Mouse (Mus musculus) hindbrain, embryonic 12.5 days (tissue): ENCODE measurements at regions not wholly inside any gene's neighbourhood (a gene's known extent, or its start where the extent isn't known, plus 50 kb on each side); places are given as distances from the start of the nearest gene placed in this dataset.
A peak's percentile ranks its signal among the peaks of the same experiment; 100 is the strongest.

Experiments
- ATAC-seq: fragments of 200-750 bp; cut with Nextera tagmentation; 2 replicates; pipeline ENCODE4 v1.8.0; 2017; ENCODE audit warnings: moderate TSS enrichment; ENCODE audit not compliant: low FRiP score
- H3K27ac ChIP-seq: fragments of 300-500 bp; sonication (generic); 2 replicates; pipeline ENCODE4 v1.5.1; 2016; ENCODE audit warnings: mild to moderate bottlenecking
- H3K27me3 ChIP-seq: fragments of 300-500 bp; sonication (generic); 2 replicates; pipeline ENCODE4 v1.6.1; 2016; ENCODE audit warnings: mild to moderate bottlenecking
- H3K36me3 ChIP-seq: fragments of 300-500 bp; sonication (generic); 2 replicates; pipeline ENCODE4 v1.6.1; 2016; ENCODE audit warnings: mild to moderate bottlenecking
- H3K4me1 ChIP-seq: fragments of 300-500 bp; sonication (generic); 2 replicates; pipeline ENCODE4 v1.6.1; 2016
- H3K4me2 ChIP-seq: fragments of 300-500 bp; sonication (generic); replicated peaks from 2 replicates; pipeline ENCODE4 v1.6.1; 2016; ENCODE audit warnings: mild to moderate bottlenecking
- H3K4me3 ChIP-seq: fragments of 300-500 bp; sonication (generic); 2 replicates; pipeline ENCODE4 v1.5.1; 2016; ENCODE audit warnings: mild to moderate bottlenecking
- H3K9ac ChIP-seq: fragments of 300-500 bp; sonication (generic); 2 replicates; pipeline ENCODE4 v1.6.1; 2016; ENCODE audit warnings: mild to moderate bottlenecking, moderate library complexity
- H3K9me3 ChIP-seq: fragments of 300-500 bp; sonication (generic); replicated peaks from 2 replicates; pipeline ENCODE4 v1.6.1; 2016; ENCODE audit warnings: mild to moderate bottlenecking
- WGBS: fragments of 180-500 bp; shearing (Covaris S2); methylation state at CpG from one replicate; pipeline ENCODE4 v1.1.7; 2016; 5-methylcytosine and 5-hydroxymethylcytosine counted together

DNA sequence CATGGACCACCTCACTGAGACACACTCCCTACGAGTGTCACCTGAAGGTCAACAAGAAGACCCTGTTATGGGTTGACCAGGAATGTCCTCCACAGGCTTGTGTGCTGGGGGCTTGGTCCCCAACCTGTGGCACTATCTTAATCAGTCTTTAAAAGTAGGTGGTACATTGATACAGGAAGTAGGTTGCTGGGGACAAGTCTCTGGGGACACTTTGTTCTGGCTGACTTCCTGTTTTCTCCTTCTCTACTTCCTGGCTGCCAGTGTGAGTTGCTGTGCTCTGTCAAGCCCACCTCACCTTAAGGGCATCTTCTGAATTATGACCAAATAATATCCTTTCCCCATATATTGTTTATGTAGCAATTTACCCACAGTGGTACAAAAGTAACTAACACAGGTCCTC is 96.1 kb downstream of the Cct6b start:
- H3K9me3 ChIP-seq = no peaks in the 10 kb centered on the region
- H3K27me3 ChIP-seq = no peaks in the 10 kb centered on the region; the same call in 1 of the 2 replicates
- WGBS = 89% methylated on average over 1 of the region's 1 CpGs
- no peak overlapping the region for H3K4me2 ChIP-seq
- no peak for ATAC-seq
- H3K36me3 ChIP-seq = no peaks in the 10 kb centered on the region
- no peak overlapping the region for H3K4me3 ChIP-seq
- H3K4me1 ChIP-seq = no peaks in the 10 kb centered on the region
- no peak overlapping the region for H3K27ac ChIP-seq
- H3K9ac ChIP-seq = no peak overlapping the region

DNA sequence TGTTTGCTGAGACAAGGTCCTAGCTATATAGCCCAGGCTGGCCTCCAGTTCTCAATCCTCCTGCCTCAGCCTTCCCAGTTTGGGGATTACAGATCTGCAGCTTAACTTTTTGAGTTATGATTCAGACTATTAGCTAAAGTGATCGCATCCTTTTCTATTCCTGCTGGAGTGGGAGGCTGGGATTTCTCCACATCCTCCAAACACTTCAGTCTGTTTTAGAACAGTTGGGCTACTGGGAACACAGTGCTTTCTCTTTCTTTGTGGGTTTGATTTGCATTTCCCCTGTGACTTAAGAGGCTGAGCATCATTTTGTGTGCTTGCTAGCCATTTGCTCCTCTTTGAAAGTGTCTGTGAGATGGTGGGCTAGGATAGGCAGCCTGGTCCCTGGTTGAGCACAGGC is 100.0 kb downstream of the Cct6b start:
- 95% methylated on average over 1 of the region's 1 CpGs for WGBS

DNA sequence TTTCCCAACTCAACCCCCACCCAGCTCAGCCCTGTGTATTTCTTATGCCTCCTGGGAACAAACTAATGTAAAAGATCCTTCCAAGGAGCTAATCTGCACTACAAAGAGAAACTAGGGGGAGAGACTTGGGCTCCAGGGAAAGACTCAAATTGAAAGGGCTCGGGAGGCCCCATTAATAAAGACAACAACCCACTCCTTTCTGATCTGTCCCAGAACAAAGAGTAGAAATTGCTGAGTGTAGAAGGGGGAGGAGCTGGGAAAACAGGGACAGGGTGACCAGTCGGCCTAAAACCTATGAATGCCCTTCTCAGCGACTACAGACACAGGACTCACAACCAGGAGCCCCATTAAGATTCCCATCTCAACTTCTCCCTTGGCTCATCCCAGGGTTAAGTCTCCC is 102.0 kb downstream of the Cct6b start:
- no peak for ATAC-seq
- Histone ChIP-seq H3K9ac (no peak overlapping the region), H3K9me3 (no peaks in the 10 kb centered on the region), H3K4me1 (peaks cover 6% of the 10 kb centered on the region), H3K4me2 (no peak overlapping the region), H3K27me3 (no peaks in the 10 kb centered on the region; the same call in 1 of the 2 replicates), H3K36me3 (no peaks in the 10 kb centered on the region), H3K4me3 (no peak overlapping the region), H3K27ac (no peak overlapping the region)
- 9% methylated on average over 3 of the region's 3 CpGs for WGBS

More for the DNA sequence above, 100.0 kb downstream of the Cct6b start:
- Histone ChIP-seq H3K4me1 (peaks cover 6% of the 10 kb centered on the region), H3K9ac (no peak overlapping the region), H3K36me3 (no peaks in the 10 kb centered on the region), H3K27me3 (no peaks in the 10 kb centered on the region; the same call in 1 of the 2 replicates), H3K4me3 (no peak overlapping the region), H3K27ac (no peak overlapping the region), H3K9me3 (no peaks in the 10 kb centered on the region), H3K4me2 (no peak overlapping the region)
- ATAC-seq = no peak

DNA sequence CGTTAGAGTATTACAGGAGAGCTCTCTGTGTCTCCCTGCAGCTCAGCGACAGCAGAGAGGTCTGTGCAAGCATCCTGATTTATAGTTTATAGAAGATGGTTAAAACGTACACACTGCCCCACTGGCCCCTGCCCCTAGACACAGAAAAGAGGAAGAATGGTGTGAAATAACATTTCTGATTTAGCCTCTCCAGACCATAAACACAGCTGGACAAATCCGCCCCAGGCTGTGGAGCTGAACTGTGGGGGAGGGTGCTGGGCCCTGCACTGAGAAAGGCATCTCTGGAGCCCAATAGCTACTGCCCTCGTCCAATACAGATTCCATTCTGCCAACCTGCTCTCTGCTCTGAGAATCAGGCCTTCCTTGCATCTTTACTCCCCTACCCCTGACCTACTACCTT is 112.4 kb downstream of the Cct6b start:
- Histone ChIP-seq H3K27me3 (no peaks in the 10 kb centered on the region), H3K9me3 (no peaks in the 10 kb centered on the region), H3K27ac (no peak overlapping the region), H3K4me3 (no peak overlapping the region), H3K4me1 (peaks cover 12% of the 10 kb centered on the region), H3K36me3 (no peaks in the 10 kb centered on the region), H3K9ac (no peak overlapping the region), H3K4me2 (no peak overlapping the region)
- no peak for ATAC-seq
- WGBS = 36% methylated on average over 5 of the region's 5 CpGs

DNA sequence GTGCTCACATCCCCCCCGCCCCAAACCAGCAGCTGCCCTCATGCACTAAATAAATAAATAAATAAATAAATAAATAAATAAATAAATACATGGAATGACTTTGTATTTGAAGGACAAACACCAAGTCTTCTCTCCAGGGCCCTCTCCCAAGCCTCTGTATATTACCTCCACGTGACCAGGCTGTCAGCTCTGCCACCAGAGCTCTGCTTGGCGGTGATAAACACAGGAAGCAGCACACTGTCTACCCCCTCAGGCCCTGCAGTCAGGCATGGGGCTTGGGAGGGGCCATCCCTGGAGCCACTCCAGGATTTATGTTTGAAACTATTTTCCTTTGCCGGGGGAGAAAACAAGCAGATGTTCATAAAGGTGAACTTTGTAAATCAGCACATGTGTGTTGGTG is 125.6 kb downstream of the Cct6b start:
- H3K9ac ChIP-seq = no peak overlapping the region
- H3K9me3 ChIP-seq = no peaks in the 10 kb centered on the region
- H3K4me3 ChIP-seq = no peak overlapping the region
- WGBS = 69% methylated on average over 4 of the region's 4 CpGs
- H3K27ac ChIP-seq = no peak overlapping the region
- no peaks in the 10 kb centered on the region for H3K27me3 ChIP-seq
- H3K4me1 ChIP-seq = 0 out of 2 replicates have a peak, but pooled peaks cover 3% of the 10 kb centered on the region
- no peaks in the 10 kb centered on the region for H3K36me3 ChIP-seq
- no peak overlapping the region for H3K4me2 ChIP-seq
- ATAC-seq = no peak

DNA sequence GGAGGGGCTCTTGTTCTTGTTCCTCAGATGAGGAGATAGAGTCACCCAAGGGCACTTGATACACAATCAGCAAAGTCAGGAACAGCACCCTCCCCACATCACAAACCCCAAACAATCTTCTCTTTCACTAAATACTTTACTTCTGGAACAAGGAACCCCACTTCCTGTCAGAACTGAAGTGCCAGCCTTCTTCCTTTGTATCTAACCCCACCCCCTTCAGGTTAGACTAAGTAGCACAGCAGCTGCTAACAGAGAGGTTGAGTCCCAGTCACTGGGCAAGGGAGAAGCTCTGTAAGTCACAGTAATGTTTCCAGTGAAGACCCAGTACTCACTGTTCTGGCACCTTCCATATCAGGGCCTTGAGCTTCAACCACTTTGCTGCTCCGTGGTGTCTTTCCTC is 131.9 kb downstream of the Cct6b start:
- H3K4me3 ChIP-seq = no peak overlapping the region
- WGBS = 96% methylated on average over 1 of the region's 1 CpGs
- H3K4me1 ChIP-seq = peaks cover 8% of the 10 kb centered on the region; the same call in 1 of the 2 replicates
- no peak for ATAC-seq
- H3K27me3 ChIP-seq = no peaks in the 10 kb centered on the region
- H3K27ac ChIP-seq = no peak overlapping the region
- H3K4me2 ChIP-seq = no peak overlapping the region
- H3K9ac ChIP-seq = no peak overlapping the region
- H3K36me3 ChIP-seq = no peaks in the 10 kb centered on the region
- no peaks in the 10 kb centered on the region for H3K9me3 ChIP-seq

DNA sequence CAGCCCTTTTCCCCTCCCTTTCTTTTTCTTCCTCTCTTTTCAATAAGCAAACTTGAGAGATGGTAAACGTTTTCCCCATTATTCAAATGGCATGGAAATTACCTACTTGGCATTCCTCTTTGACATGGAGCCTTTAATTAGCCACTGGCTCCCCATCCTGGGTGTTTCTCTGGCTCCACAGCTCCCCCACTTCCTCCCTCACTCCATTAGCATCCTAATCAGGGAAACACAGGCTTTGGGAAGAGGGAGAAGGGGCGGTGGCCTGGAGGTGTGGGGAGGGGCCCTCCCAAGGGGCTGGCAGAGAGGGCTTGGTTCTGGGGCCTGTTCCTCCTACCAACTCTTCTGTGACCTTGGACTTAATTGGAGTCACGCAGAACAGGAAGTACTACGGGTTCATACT is 132.7 kb downstream of the Cct6b start:
- WGBS = 15% methylated on average over 4 of the region's 4 CpGs
- Histone ChIP-seq H3K9ac (no peak overlapping the region), H3K36me3 (no peaks in the 10 kb centered on the region), H3K27me3 (no peaks in the 10 kb centered on the region), H3K4me1 (peaks cover 11% of the 10 kb centered on the region; the same call in 1 of the 2 replicates), H3K4me2 (no peak overlapping the region), H3K9me3 (no peaks in the 10 kb centered on the region), H3K4me3 (no peak overlapping the region), H3K27ac (0 out of 2 replicates have a peak overlapping the region, but pooled peaks have one; percentile 36)
- ATAC-seq = peak; percentile 82

DNA sequence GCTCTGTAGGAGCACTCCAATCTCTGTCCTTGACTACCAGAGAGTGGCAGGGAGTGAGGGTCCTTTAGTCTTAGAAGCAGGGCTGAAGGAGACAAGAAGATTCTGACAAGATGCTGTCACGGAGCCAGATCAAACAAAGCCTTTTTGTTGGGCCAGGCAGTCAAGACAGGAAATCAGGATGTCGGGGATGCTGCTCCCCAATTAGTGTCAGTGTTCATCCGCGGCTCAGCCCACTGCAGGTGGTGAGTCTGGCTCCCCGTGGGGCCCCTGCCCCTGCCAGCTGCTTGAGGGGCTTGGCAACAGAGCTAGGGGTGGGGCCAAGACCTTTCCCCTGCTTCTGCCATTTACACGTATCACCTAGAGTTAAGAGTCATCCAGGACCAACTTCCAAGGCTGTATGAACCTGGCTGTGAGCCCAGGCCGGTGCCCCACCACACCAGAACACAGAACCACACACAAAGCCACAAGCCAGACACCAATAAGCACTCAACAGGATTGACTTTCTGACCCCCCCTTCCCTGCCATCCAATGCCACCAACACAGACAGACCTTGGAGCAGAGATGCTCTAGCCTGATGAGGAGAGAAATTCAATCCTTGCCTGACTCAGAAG is 137.5 kb downstream of the Cct6b start:
- no peak overlapping the region for H3K9ac ChIP-seq
- WGBS = 29% methylated on average over 7 of the region's 7 CpGs
- H3K9me3 ChIP-seq = no peaks in the 10 kb centered on the region
- ATAC-seq = no peak
- no peaks in the 10 kb centered on the region; the same call in 1 of the 2 replicates for H3K27me3 ChIP-seq
- H3K36me3 ChIP-seq = no peaks in the 10 kb centered on the region
- peaks cover 6% of the 10 kb centered on the region; the same call in 1 of the 2 replicates for H3K4me1 ChIP-seq
- no peak overlapping the region for H3K4me2 ChIP-seq
- no peak overlapping the region for H3K4me3 ChIP-seq
- no peak overlapping the region for H3K27ac ChIP-seq

DNA sequence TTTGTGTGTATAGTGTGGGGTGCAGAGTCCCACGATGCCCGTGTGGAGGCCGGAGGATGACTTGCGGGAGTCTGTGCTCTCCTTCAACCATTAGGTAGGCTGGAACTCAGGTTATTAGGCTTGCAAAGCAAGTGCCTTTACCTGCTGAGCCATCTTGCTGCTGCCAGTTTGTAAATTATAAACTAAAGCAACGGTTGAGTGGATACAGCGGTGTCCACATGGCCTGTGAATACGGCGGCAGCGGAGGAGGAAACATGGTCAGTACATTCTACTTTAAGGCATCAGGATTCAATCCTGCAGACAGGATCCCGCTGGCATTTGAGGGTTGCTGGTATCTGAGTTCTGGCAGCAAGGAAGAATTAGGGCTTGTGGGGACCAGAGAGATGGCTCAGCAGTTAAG is 143.1 kb downstream of the Cct6b start:
- ATAC-seq = no peak
- Histone ChIP-seq H3K9me3 (no peaks in the 10 kb centered on the region), H3K27ac (no peak overlapping the region), H3K4me2 (no peak overlapping the region), H3K27me3 (peaks cover 4% of the 10 kb centered on the region; the same call in 1 of the 2 replicates), H3K4me1 (0 out of 2 replicates have a peak, but pooled peaks cover 6% of the 10 kb centered on the region), H3K9ac (no peak overlapping the region), H3K4me3 (no peak overlapping the region), H3K36me3 (no peaks in the 10 kb centered on the region)
- WGBS = 91% methylated on average over 10 of the region's 10 CpGs

DNA sequence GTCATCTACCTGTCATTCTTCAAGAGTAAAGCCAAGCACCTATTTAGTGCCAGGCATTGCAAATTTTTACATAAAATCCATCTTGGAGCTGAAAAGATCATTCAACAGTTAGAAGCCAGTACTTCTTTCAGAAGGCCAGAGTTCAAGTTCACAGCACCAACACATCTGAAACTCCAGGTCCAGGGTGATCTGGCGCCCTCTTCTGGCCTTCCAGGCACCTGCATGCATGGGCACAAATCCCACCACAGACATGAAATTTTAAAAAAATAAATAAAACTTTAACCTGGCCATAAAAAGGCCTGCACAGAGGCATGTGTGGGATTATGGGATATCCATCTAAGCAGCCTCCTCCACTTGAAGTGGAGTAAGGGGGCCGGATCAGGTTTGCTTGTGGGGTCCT is 144.7 kb downstream of the Cct6b start:
- H3K4me3 ChIP-seq = no peak overlapping the region
- no peak overlapping the region for H3K27ac ChIP-seq
- no peaks in the 10 kb centered on the region for H3K36me3 ChIP-seq
- H3K9me3 ChIP-seq = no peaks in the 10 kb centered on the region
- 0 out of 2 replicates have a peak, but pooled peaks cover 4% of the 10 kb centered on the region for H3K27me3 ChIP-seq
- ATAC-seq = no peak
- 0 out of 2 replicates have a peak, but pooled peaks cover 6% of the 10 kb centered on the region for H3K4me1 ChIP-seq
- 75% methylated on average over 2 of the region's 2 CpGs for WGBS
- H3K9ac ChIP-seq = no peak overlapping the region
- no peak overlapping the region for H3K4me2 ChIP-seq

DNA sequence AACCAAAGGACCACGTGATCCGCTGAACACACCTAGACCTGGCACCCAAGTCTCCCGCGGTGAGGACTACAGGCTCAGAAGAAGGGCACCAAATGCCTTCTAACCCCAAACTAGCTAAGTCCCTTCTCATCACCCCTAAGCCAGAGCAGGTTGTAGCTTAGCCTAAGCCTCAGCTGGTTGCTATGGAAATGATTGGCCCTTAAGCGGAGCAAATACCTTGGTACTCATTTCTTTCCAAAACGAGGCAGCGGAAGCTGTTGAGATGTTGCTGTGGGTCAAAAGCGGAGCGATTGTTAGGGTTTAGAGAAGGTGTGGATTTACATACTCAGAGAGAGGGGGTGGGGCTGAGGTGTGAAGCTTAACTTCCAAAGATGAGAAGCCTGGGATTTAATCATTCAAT is 145.7 kb downstream of the Cct6b start:
- 0 out of 2 replicates have a peak, but pooled peaks cover 4% of the 10 kb centered on the region for H3K27me3 ChIP-seq
- ATAC-seq = no peak
- WGBS = 5% methylated on average over 9 of the region's 9 CpGs
- H3K9ac ChIP-seq = no peak overlapping the region
- H3K4me3 ChIP-seq = no peak overlapping the region
- 0 out of 2 replicates have a peak, but pooled peaks cover 6% of the 10 kb centered on the region for H3K4me1 ChIP-seq
- peak overlapping the region; percentile 1; the same call in 1 of the 2 replicates for H3K4me2 ChIP-seq
- H3K9me3 ChIP-seq = no peaks in the 10 kb centered on the region
- H3K27ac ChIP-seq = no peak overlapping the region
- no peaks in the 10 kb centered on the region for H3K36me3 ChIP-seq

DNA sequence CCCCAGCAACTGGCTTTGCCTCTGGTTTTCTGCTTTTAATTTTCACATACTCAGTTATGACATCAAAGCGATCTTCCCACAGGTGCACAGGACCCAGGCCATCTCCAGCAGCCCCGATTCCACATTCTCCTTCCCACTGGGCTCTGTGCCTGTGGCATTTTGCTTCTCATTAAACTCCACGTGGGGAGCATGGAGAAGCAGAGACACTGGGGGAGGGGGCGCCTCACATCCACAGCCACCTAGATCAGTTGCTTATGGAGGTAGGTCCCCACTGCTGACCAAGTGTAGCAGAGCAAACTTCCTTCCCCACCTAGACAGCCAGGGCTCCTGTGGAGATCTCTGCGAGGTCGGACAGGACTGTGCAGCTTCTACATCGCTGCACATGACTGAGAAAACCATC is 147.3 kb downstream of the Cct6b start:
- no peak for ATAC-seq
- H3K4me2 ChIP-seq = no peak overlapping the region
- 0 out of 2 replicates have a peak, but pooled peaks cover 4% of the 10 kb centered on the region for H3K27me3 ChIP-seq
- H3K4me1 ChIP-seq = 0 out of 2 replicates have a peak, but pooled peaks cover 6% of the 10 kb centered on the region
- 54% methylated on average over 7 of the region's 7 CpGs for WGBS
- no peaks in the 10 kb centered on the region for H3K36me3 ChIP-seq
- H3K4me3 ChIP-seq = no peak overlapping the region
- no peak overlapping the region for H3K9ac ChIP-seq
- no peaks in the 10 kb centered on the region for H3K9me3 ChIP-seq
- H3K27ac ChIP-seq = no peak overlapping the region

DNA sequence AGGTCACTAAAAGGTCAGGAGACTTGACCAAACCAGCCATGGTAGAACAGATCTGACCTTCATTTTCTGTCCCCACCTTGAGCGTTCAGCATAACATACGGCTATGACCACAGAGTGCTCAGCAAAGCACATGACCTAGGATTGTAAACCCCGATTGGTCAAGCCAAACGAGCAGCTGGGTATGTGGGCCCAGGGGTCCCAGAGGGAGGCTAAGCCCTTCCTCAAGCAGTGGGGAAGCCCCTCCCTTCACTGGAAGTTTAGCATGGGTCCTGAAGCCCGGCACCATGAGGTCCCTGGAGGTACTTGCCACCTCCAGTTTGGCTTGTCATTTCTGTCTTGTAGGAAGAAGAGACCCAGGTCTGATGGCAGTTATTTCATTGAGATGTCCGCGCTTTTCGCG is 149.8 kb downstream of the Cct6b start:
- no peak overlapping the region for H3K27ac ChIP-seq
- no peaks in the 10 kb centered on the region for H3K9me3 ChIP-seq
- H3K4me3 ChIP-seq = no peak overlapping the region
- 0 out of 2 replicates have a peak, but pooled peaks cover 6% of the 10 kb centered on the region for H3K4me1 ChIP-seq
- no peaks in the 10 kb centered on the region for H3K36me3 ChIP-seq
- WGBS = 92% methylated on average over 9 of the region's 9 CpGs
- H3K9ac ChIP-seq = no peak overlapping the region
- 0 out of 2 replicates have a peak, but pooled peaks cover 4% of the 10 kb centered on the region for H3K27me3 ChIP-seq
- ATAC-seq = no peak
- H3K4me2 ChIP-seq = no peak overlapping the region
